Mouse (Mus musculus): Measurements from ENCODE around the gene Ccdc62. TPM values are rescaled to one million over a fixed set of nuclear protein-coding genes. Genes with fewer than 3 reads are reported as not detected.

The Ccdc62 gene
- 177 TPM for polyA plus RNA-seq (2014; fragmentation: Illumina TruSeq; extraction: RNeasy Lipid Tissue Mini Kit (QIAGEN cat#74804); ENCODE audit: low read depth, low replicate concordance)

GRCm38 (mm10) chr5:123930508-123930989 is at the start of gene Ccdc62:
TSS of gene Ccdc62 (plus strand) at chr5:123930679.

GRCm38 (mm10) chr5:123906976-123907630 is 23.4 kb upstream of the Ccdc62 start, which contains the start of gene Denr:
TSS of gene Denr (plus strand) at chr5:123907175.

GRCm38 (mm10) chr5:123927118-123927517 is 3.4 kb upstream of the Ccdc62 start, which contains the start of gene Gm43518:
TSS of gene Gm43518 (plus strand) at chr5:123927418.

GRCm38 (mm10) chr5:123973299-123974178 is 43.1 kb downstream of the Ccdc62 start, which contains the start of gene Hip1r:
TSS of gene Hip1r (plus strand) at chr5:123973628.

Other genes starting within 250 kb of the Ccdc62 start
- 101 TPM for gene Clip1, start 246.1 kb upstream of the Ccdc62 start, polyA plus RNA-seq (2014; fragmentation: Illumina TruSeq; extraction: RNeasy Lipid Tissue Mini Kit (QIAGEN cat#74804); ENCODE audit: low read depth, low replicate concordance)
- 287 TPM for gene Zcchc8, start 209.6 kb upstream of the Ccdc62 start, polyA plus RNA-seq (2014; fragmentation: Illumina TruSeq; extraction: RNeasy Lipid Tissue Mini Kit (QIAGEN cat#74804); ENCODE audit: low read depth, low replicate concordance)
- gene Rsrc2, start 181.3 kb upstream of the Ccdc62 start, polyA plus RNA-seq (2014; fragmentation: Illumina TruSeq; extraction: RNeasy Lipid Tissue Mini Kit (QIAGEN cat#74804); ENCODE audit: low read depth, low replicate concordance), result 172 TPM
- 34.4 TPM for gene Kntc1, start 181.0 kb upstream of the Ccdc62 start, polyA plus RNA-seq (2014; fragmentation: Illumina TruSeq; extraction: RNeasy Lipid Tissue Mini Kit (QIAGEN cat#74804); ENCODE audit: low read depth, low replicate concordance)
- not detected for gene Hcar2, start 65.2 kb upstream of the Ccdc62 start, polyA plus RNA-seq (2014; fragmentation: Illumina TruSeq; extraction: RNeasy Lipid Tissue Mini Kit (QIAGEN cat#74804); ENCODE audit: low read depth, low replicate concordance)
- not detected for gene Hcar1, start 50.7 kb upstream of the Ccdc62 start, polyA plus RNA-seq (2014; fragmentation: Illumina TruSeq; extraction: RNeasy Lipid Tissue Mini Kit (QIAGEN cat#74804); ENCODE audit: low read depth, low replicate concordance)
- 294 TPM for gene Denr, start 23.5 kb upstream of the Ccdc62 start, polyA plus RNA-seq (2014; fragmentation: Illumina TruSeq; extraction: RNeasy Lipid Tissue Mini Kit (QIAGEN cat#74804); ENCODE audit: low read depth, low replicate concordance)
- 2.5 TPM for gene Gm43518, start 3.3 kb upstream of the Ccdc62 start, polyA plus RNA-seq (2014; fragmentation: Illumina TruSeq; extraction: RNeasy Lipid Tissue Mini Kit (QIAGEN cat#74804); ENCODE audit: low read depth, low replicate concordance)
- gene Hip1r, start 42.9 kb downstream of the Ccdc62 start, polyA plus RNA-seq (2014; fragmentation: Illumina TruSeq; extraction: RNeasy Lipid Tissue Mini Kit (QIAGEN cat#74804); ENCODE audit: low read depth, low replicate concordance), result 0.77 TPM
- 7.9 TPM for gene Vps37b, start 101.6 kb downstream of the Ccdc62 start, polyA plus RNA-seq (2014; fragmentation: Illumina TruSeq; extraction: RNeasy Lipid Tissue Mini Kit (QIAGEN cat#74804); ENCODE audit: low read depth, low replicate concordance)
- 1.3 TPM for gene Abcb9, start 165.1 kb downstream of the Ccdc62 start, polyA plus RNA-seq (2014; fragmentation: Illumina TruSeq; extraction: RNeasy Lipid Tissue Mini Kit (QIAGEN cat#74804); ENCODE audit: low read depth, low replicate concordance)
- gene Ogfod2, start 181.6 kb downstream of the Ccdc62 start, polyA plus RNA-seq (2014; fragmentation: Illumina TruSeq; extraction: RNeasy Lipid Tissue Mini Kit (QIAGEN cat#74804); ENCODE audit: low read depth, low replicate concordance), result 3.0 TPM
- gene Arl6ip4, start 185.4 kb downstream of the Ccdc62 start, polyA plus RNA-seq (2014; fragmentation: Illumina TruSeq; extraction: RNeasy Lipid Tissue Mini Kit (QIAGEN cat#74804); ENCODE audit: low read depth, low replicate concordance), result 4.3 TPM